Mouse (Mus musculus): ENCODE results near the gene Hsd17b7. TPM values are rescaled to one million over a fixed set of nuclear protein-coding genes. Genes with fewer than 3 reads are reported as not detected.
"Not testable (repeated sequence)": the region's sequence is repeated elsewhere in the genome, so short reads cannot be mapped to it uniquely, and the experiment has no call there.

The Hsd17b7 gene
- 21.9 and 29.4 TPM in 2 replicates for polyA plus RNA-seq (2016; fragmentation: Nextera tagmentation; extraction: Ambion mirVana)

GRCm38 (mm10) chr1:169968792-169969515, at the start of gene Hsd17b7:
TSS of gene Hsd17b7 (minus strand) at chr1:169969241.
- no peaks in the 10 kb centered on the region for H3K27me3 ChIP-seq
- peak within 1 kb of the TSS; percentile 57 for H3K4me3 ChIP-seq
- peak within 1 kb of the TSS; percentile 69 for H3K4me2 ChIP-seq (replicated peaks)
- H3K36me3 ChIP-seq: peaks cover 25% of the 10 kb centered on the region
- under 1% methylated on average over 48 of the region's 48 CpGs for WGBS
- peaks cover 12% of the 10 kb centered on the region for H3K4me1 ChIP-seq
- H3K9me3 ChIP-seq (replicated peaks): no peaks in the 10 kb centered on the region
- H3K27ac ChIP-seq: peak within 1 kb of the TSS; percentile 86
- ATAC-seq (ENCODE audit: low FRiP score): peak; percentile 100
- peak within 1 kb of the TSS; percentile 58 for H3K9ac ChIP-seq

DNA sequence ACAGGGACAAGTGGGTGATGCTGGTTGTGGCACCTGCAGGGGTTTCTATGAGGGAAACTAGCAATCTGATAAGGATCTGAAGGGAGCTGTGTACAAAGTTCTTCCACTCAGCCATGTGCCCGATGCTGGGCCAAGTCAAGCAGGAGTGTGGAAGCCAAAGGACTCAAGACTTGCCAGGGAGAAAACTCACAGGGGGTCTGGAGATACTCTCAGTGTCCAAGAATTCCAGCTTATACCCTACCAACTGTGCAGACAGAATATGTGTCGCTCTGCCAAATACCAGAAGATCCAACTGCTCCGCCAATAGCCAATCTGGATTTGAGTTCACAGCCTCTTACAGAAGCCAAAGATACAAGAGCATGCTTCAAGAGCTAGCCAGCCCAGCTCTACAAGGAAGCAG, 45.7 kb upstream of the Hsd17b7 start:
- Histone ChIP-seq H3K4me2 (replicated peaks) (no peak overlapping the region), H3K27me3 (no peaks in the 10 kb centered on the region), H3K9me3 (replicated peaks) (peaks cover 34% of the 10 kb centered on the region), H3K4me3 (no peak overlapping the region), H3K4me1 (no peaks in the 10 kb centered on the region), H3K36me3 (no peaks in the 10 kb centered on the region), H3K27ac (no peak overlapping the region), H3K9ac (no peak overlapping the region)
- no peak for ATAC-seq (ENCODE audit: low FRiP score)
- WGBS: 86% methylated on average over 3 of the region's 3 CpGs

DNA sequence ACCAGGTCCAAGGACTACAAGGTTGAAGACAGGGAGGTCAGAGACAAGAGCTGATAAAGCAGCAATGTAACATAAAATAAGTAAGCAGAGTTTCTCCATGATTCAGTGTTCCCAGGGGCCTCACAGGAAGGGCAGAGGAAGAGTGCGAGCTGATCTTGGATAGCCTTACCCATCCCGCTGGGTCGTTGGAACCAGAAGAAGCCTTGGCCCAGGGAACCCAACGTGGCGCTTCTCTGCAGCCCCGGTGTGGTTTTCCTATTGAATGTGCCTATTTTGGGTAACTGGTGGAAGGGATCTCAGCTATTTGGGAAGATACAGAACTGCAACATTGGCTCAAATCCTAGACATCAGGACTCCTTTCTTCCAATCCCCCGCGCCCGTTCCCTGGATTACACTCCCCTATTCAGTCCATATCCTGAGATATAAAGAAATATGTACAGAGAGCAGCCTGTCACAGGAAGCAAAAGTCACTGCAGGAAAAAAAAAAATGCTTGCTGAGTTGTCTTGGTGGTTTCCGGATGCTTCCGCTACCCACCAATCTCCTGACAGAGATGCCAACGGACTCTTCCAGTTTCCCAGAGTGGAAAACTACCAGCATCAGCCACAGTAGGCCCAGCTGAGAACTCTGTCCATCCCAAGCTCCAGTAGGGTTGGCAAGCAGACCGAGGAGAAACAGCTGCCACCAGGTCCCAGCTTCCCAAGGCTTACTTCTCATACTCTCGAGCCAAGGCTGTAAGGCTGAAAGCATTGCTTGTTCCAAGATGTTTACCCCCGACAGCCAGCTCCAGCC, 41.9 kb upstream of the Hsd17b7 start:
- no peak overlapping the region for H3K9ac ChIP-seq
- WGBS: 94% methylated on average over 15 of the region's 15 CpGs
- no peak overlapping the region for H3K27ac ChIP-seq
- 0 out of 2 replicates have a peak, but pooled peaks cover 6% of the 10 kb centered on the region for H3K9me3 ChIP-seq (replicated peaks)
- no peak overlapping the region for H3K4me3 ChIP-seq
- H3K4me1 ChIP-seq: no peaks in the 10 kb centered on the region
- no peaks in the 10 kb centered on the region for H3K36me3 ChIP-seq
- H3K4me2 ChIP-seq (replicated peaks): no peak overlapping the region
- no peaks in the 10 kb centered on the region for H3K27me3 ChIP-seq
- ATAC-seq (ENCODE audit: low FRiP score): no peak

DNA sequence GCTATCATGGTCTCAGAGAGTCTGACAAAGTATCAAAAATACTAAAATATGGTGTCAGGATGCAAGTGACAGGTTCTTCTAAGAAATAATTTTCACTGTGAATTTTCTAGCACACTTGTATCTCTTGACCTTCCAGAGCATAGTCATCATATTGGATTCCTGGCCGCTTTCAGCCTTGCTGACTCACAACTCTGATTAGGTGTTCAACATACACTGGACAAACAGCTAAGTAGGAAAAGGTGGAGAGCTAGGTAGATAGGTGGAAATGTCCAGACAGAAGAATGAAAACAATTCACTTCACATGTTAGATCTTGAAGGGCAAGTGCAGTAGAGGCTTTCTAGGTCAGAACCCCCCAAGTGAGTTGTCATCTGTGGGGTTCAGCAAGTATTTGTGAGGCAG, 40.3 kb upstream of the Hsd17b7 start:
- Histone ChIP-seq H3K27me3 (no peaks in the 10 kb centered on the region), H3K4me1 (no peaks in the 10 kb centered on the region), H3K4me2 (replicated peaks) (no peak overlapping the region), H3K27ac (no peak overlapping the region), H3K9me3 (replicated peaks) (no peaks in the 10 kb centered on the region), H3K9ac (no peak overlapping the region), H3K4me3 (no peak overlapping the region), H3K36me3 (no peaks in the 10 kb centered on the region)
- 96% methylated on average over 1 of the region's 1 CpGs for WGBS
- no peak for ATAC-seq (ENCODE audit: low FRiP score)

DNA sequence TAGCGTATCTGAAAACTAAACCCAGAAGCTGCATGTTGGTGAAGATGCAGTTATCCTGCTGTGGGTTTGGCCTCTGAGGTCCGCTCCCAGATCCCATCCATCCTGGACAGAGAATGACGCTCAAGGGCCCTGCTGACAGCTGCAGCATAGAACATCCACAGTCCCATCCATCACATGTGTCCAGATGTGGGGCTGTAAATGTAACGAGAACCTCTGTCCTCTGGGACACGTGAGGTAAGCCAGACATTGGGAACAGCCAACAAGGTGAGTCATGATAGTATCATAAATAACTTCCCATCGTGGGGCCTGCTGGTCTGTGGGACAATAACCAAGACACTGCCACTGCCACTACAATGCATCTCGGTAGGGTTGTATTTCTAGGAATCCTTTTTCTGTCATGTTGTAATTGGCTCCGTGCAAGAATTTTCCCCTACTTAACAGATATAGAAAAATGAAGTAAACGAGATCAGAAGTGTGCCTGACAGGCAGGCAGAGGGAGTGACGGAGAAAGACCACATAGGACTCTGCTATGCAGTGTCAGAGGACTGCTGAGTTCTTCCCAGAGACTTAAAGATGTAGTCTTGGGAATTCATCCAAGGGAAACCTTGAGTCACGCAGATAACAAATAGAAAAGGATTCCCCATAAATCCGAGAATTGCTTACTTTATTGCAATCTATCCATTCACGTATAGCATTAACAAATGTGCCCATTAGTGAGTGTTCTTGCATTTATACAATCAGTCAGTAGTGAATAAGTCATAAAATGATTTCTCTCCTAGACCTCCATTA, 39.6 kb upstream of the Hsd17b7 start:
- WGBS: 84% methylated on average over 13 of the region's 13 CpGs

GRCm38 (mm10) chr1:170006516-170006915, 37.5 kb upstream of the Hsd17b7 start:
- WGBS: 69% methylated on average over 5 of the region's 5 CpGs
- Histone ChIP-seq H3K27ac (no peak overlapping the region), H3K9ac (no peak overlapping the region), H3K27me3 (no peaks in the 10 kb centered on the region), H3K36me3 (no peaks in the 10 kb centered on the region), H3K4me1 (no peaks in the 10 kb centered on the region), H3K9me3 (replicated peaks) (no peaks in the 10 kb centered on the region), H3K4me2 (replicated peaks) (no peak overlapping the region), H3K4me3 (no peak overlapping the region)
- no peak for ATAC-seq (ENCODE audit: low FRiP score)

More for the DNA sequence above, 39.6 kb upstream of the Hsd17b7 start:
- Histone ChIP-seq H3K4me1 (no peaks in the 10 kb centered on the region), H3K4me3 (no peak overlapping the region), H3K4me2 (replicated peaks) (no peak overlapping the region), H3K27me3 (no peaks in the 10 kb centered on the region), H3K9me3 (replicated peaks) (no peaks in the 10 kb centered on the region), H3K36me3 (no peaks in the 10 kb centered on the region), H3K9ac (no peak overlapping the region), H3K27ac (no peak overlapping the region)
- ATAC-seq (ENCODE audit: low FRiP score): no peak

- H3K4me1 ChIP-seq: no peaks in the 10 kb centered on the region
- 84% methylated on average over 3 of the region's 3 CpGs for WGBS
- H3K27me3 ChIP-seq: no peaks in the 10 kb centered on the region
- H3K9ac ChIP-seq: no peak overlapping the region
- H3K9me3 ChIP-seq (replicated peaks): no peaks in the 10 kb centered on the region
- no peaks in the 10 kb centered on the region for H3K36me3 ChIP-seq
- ATAC-seq (ENCODE audit: low FRiP score): no peak
- no peak overlapping the region for H3K4me3 ChIP-seq
- no peak overlapping the region for H3K27ac ChIP-seq
- no peak overlapping the region for H3K4me2 ChIP-seq (replicated peaks)
Measured at GRCm38 (mm10) chr1:170005297-170005696, 36.3 kb upstream of the Hsd17b7 start.

- not testable (repeated sequence) for ATAC-seq (ENCODE audit: low FRiP score); H3K4me3 ChIP-seq; H3K27me3 ChIP-seq; H3K36me3 ChIP-seq; H3K9ac ChIP-seq; H3K9me3 ChIP-seq (replicated peaks); H3K4me2 ChIP-seq (replicated peaks); H3K27ac ChIP-seq; H3K4me1 ChIP-seq
- WGBS: 92% methylated on average over 6 of the region's 6 CpGs
Measured at GRCm38 (mm10) chr1:169993901-169994300, 24.9 kb upstream of the Hsd17b7 start.

DNA sequence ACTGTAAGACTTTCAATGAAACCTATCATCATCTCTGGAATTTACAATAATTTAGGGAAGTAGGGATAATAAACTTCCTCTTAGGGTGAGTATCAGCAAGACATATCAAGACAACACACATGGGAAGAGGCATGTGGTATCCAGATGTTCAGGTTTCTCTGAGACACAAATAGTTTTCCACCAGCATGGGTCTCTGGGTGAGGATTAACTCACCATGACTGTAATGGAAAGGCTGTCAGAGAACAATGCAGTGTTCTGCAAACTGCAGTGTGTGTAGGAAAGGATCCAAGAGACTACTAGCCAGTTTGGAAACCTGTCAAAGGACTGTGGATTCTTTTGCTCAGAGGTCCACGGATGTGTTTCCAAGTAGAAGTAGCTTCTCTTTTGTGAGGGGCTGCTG, 17.1 kb upstream of the Hsd17b7 start:
- Histone ChIP-seq H3K27me3 (no peaks in the 10 kb centered on the region), H3K4me3 (no peak overlapping the region), H3K36me3 (no peaks in the 10 kb centered on the region), H3K9me3 (replicated peaks) (no peaks in the 10 kb centered on the region), H3K4me2 (replicated peaks) (no peak overlapping the region), H3K9ac (no peak overlapping the region), H3K4me1 (no peaks in the 10 kb centered on the region), H3K27ac (no peak overlapping the region)
- WGBS: 61% methylated on average over 1 of the region's 1 CpGs
- ATAC-seq (ENCODE audit: low FRiP score): no peak

DNA sequence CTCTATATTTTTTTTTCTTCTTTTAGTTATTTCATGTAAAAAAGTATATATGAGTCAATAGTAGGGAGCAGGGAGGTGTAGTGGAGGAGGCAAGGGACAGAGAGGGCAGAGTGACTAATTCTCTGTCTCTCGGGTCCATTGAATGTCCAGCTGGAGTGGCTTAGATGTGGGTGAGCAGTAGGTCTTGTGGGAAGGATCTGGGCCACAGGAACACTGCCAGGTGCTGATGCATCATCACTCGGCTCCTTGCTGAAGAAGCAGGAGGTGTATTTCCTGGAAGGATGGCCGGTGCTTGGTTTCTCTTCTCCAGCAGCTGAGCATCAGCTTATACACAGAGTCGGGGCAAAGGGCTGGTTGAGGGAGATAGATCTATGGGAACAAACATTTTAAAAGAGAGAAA, 8.6 kb upstream of the Hsd17b7 start:
- H3K4me3 ChIP-seq: no peak overlapping the region
- H3K27me3 ChIP-seq: no peaks in the 10 kb centered on the region
- no peaks in the 10 kb centered on the region for H3K4me1 ChIP-seq
- H3K9me3 ChIP-seq (replicated peaks): no peaks in the 10 kb centered on the region
- H3K27ac ChIP-seq: no peak overlapping the region
- ATAC-seq (ENCODE audit: low FRiP score): no peak
- no peak overlapping the region for H3K4me2 ChIP-seq (replicated peaks)
- WGBS: 87% methylated on average over 4 of the region's 4 CpGs
- no peak overlapping the region for H3K9ac ChIP-seq
- 0 out of 2 replicates have a peak, but pooled peaks cover under 1% of the 10 kb centered on the region for H3K36me3 ChIP-seq

GRCm38 (mm10) chr1:169971998-169972397, 3.0 kb upstream of the Hsd17b7 start:
- H3K9me3 ChIP-seq (replicated peaks): no peaks in the 10 kb centered on the region
- WGBS: 84% methylated on average over 2 of the region's 2 CpGs
- H3K27me3 ChIP-seq: no peaks in the 10 kb centered on the region
- H3K4me2 ChIP-seq (replicated peaks): no peak overlapping the region
- H3K36me3 ChIP-seq: 0 out of 2 replicates have a peak, but pooled peaks cover 3% of the 10 kb centered on the region
- no peak overlapping the region for H3K4me3 ChIP-seq
- no peak overlapping the region for H3K9ac ChIP-seq
- peaks cover 12% of the 10 kb centered on the region for H3K4me1 ChIP-seq
- no peak overlapping the region for H3K27ac ChIP-seq
- no peak for ATAC-seq (ENCODE audit: low FRiP score)

DNA sequence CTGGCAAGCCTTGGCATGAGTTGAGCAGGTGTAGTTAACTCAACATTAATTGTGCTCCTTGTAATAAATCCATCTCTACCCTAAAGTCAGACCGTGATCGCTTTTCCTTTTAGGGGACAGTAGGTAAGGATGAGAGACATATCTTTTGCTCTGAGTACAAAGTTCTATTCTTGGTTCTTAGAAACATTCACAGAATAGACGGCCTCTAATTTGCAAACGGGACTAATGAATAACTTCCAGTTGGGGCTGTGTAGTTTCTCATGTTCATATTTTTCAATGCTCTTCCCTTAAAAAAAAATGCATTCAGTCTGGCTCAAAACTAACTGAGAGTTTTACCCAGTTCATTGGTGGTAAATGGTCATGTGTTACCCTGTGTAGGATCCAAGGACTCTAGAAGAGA, 1.9 kb upstream of the Hsd17b7 start:
- WGBS: 95% methylated on average over 4 of the region's 4 CpGs

More for the DNA sequence above, 1.9 kb upstream of the Hsd17b7 start:
- peaks cover 12% of the 10 kb centered on the region for H3K4me1 ChIP-seq
- ATAC-seq (ENCODE audit: low FRiP score): no peak
- H3K9me3 ChIP-seq (replicated peaks): no peaks in the 10 kb centered on the region
- H3K4me2 ChIP-seq (replicated peaks): no peak overlapping the region
- H3K27me3 ChIP-seq: no peaks in the 10 kb centered on the region
- H3K9ac ChIP-seq: no peak overlapping the region
- H3K36me3 ChIP-seq: peaks cover 8% of the 10 kb centered on the region
- no peak overlapping the region for H3K27ac ChIP-seq
- H3K4me3 ChIP-seq: no peak overlapping the region

Measured in hindbrain, embryonic 12.5 days (tissue).